Mouse (Mus musculus) G1E (cell line): ENCODE results near the gene Wwc1. TPM values are rescaled to one million over a fixed set of nuclear protein-coding genes. Genes with fewer than 3 reads are reported as not detected.

Experiments used
- ATAC-seq: 2 replicates; pipeline ENCODE4 v1.8.0; 2016; ENCODE audit warnings: mild to moderate bottlenecking; ENCODE audit not compliant: insufficient number of reproducible peaks, poor library complexity, low FRiP score, severe bottlenecking; ENCODE audit errors: extremely low read depth
- DNase-seq: peaks from one replicate; pipeline ENCODE4 v3.0.0; 2012; ENCODE audit warnings: low spot score
- H3K27me3 ChIP-seq: 2 replicates; pipeline ENCODE4 v1.6.1; 2012; ENCODE audit warnings: mild to moderate bottlenecking, low read length, inconsistent platforms; ENCODE audit not compliant: insufficient read depth
- H3K36me3 ChIP-seq: replicated peaks from 2 replicates; pipeline ENCODE3; 2012; ENCODE audit warnings: mild to moderate bottlenecking, inconsistent platforms
- H3K4me1 ChIP-seq: 2 replicates; pipeline ENCODE4 v1.6.1; 2012; ENCODE audit warnings: low read depth, low read length, inconsistent platforms, mixed read lengths; ENCODE audit not compliant: insufficient read depth
- H3K4me3 ChIP-seq: 2 replicates; pipeline ENCODE4 v1.5.1; 2012; ENCODE audit warnings: low read depth, mild to moderate bottlenecking, inconsistent platforms, low read length, moderate library complexity, mixed read lengths
- H3K9me3 ChIP-seq: replicated peaks from 2 replicates; pipeline ENCODE4 v1.6.1; 2012; ENCODE audit warnings: inconsistent platforms
- CTCF ChIP-seq: IDR thresholded peaks from 2 replicates; pipeline ENCODE4 v1.5.1; 2012; ENCODE audit warnings: low read depth, low read length, inconsistent platforms, mixed read lengths
- GATA1 ChIP-seq: IDR thresholded peaks from 2 replicates; pipeline ENCODE4 v1.6.1; 2012; ENCODE audit warnings: borderline replicate concordance, low read length, inconsistent platforms, mixed read lengths
- GATA2 ChIP-seq: IDR thresholded peaks from 2 replicates; pipeline ENCODE4 v1.6.1; 2012; ENCODE audit warnings: low read depth, low read length, inconsistent platforms, borderline replicate concordance
- POLR2AphosphoS5 ChIP-seq: IDR thresholded peaks from 2 replicates; pipeline ENCODE4 v1.6.1; 2012; ENCODE audit warnings: low read depth, low read length, inconsistent platforms; ENCODE audit not compliant: insufficient replicate concordance
- TAL1 ChIP-seq: conservative IDR thresholded peaks from 2 replicates; pipeline ENCODE4 v1.6.1; 2012; ENCODE audit warnings: low read depth, low read length, inconsistent platforms, mixed read lengths
- polyA plus RNA-seq: library from polyadenylated mRNA; stranded (reverse); fragments of >175 nt; gene quantifications from 2 replicates; pipeline ENCODE4 v1.2.3, GENCODE M21; 2012
- total RNA-seq, 2 experiments: library from RNA; stranded (forward) in 1 of 2; stranded (reverse) in 1 of 2; fragments of 200-1000 nt in 1 of 2; fragments of >200 nt in 1 of 2; fragmentation: Nextera tagmentation in 1 of 2; gene quantifications; 2 replicates each; pipeline ENCODE4 v1.2.3; 2014 to 2017

Gene Wwc1
- total and polyA plus RNA-seq, 3 experiments = 0.01 to 0.22 TPM; not detected in 1

DNA sequence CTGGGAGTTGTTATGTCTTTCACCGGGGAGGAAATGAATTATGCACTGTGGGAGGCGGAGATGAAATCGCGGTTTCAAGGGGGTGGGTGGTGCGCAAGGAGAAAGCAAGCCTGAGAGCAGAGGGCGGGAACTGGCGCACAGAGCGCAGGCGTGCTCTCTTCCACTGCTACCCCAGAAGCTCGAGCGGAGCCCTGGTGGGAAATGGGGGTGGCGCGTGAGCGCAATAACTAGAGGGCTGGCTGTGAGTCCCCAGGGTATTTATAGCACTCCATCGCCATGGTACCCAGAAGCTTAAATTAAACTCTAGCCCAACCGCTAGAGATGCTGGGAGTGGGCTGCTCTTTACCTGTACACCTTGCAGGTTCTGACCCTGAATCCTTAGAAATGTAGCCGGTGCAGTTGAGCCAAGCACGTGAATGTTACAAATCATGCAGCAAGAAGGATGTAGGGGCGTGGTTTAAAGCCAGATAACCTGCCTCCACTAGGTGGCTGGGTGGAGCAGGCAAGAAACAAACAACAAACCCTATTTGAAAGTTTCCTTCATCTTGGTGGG lies 5.6 kb upstream of the Wwc1 start:
- no peak for DNase-seq
- Histone ChIP-seq H3K4me3 (no peak overlapping the region), H3K27me3 (no peaks in the 10 kb centered on the region), H3K36me3 (no peaks in the 10 kb centered on the region), H3K9me3 (peaks cover 48% of the 10 kb centered on the region), H3K4me1 (no peaks in the 10 kb centered on the region)
- no peak for ATAC-seq
- no peak for TF ChIP-seq TAL1
- no peak for TF ChIP-seq POLR2AphosphoS5
- no peak for TF ChIP-seq CTCF
- TF ChIP-seq GATA1 = no peak
- no peak for TF ChIP-seq GATA2

DNA sequence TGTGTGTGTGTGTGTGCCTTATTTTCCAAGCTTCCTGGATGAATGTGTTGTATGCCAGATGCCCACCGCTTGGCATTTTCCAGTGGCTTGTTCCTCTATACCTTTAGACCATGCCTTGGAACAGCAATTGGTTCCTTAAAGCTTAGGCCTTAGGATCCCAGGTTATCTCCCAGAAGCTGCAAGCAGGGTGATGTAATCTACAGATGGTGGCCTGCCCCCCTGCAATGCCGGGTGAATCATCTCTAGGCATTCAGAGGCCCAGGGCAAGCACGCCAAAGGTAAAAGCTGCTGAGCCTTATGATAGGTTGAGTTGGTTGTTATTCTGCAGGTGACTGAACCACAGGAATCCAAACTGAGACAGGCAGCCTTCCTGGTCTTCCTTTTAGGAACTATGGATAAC lies 2.4 kb upstream of the Wwc1 start:
- TF ChIP-seq POLR2AphosphoS5 (no peak), TAL1 (no peak), GATA2 (no peak), GATA1 (no peak), CTCF (no peak)
- H3K27me3 ChIP-seq = no peaks in the 10 kb centered on the region

DNA sequence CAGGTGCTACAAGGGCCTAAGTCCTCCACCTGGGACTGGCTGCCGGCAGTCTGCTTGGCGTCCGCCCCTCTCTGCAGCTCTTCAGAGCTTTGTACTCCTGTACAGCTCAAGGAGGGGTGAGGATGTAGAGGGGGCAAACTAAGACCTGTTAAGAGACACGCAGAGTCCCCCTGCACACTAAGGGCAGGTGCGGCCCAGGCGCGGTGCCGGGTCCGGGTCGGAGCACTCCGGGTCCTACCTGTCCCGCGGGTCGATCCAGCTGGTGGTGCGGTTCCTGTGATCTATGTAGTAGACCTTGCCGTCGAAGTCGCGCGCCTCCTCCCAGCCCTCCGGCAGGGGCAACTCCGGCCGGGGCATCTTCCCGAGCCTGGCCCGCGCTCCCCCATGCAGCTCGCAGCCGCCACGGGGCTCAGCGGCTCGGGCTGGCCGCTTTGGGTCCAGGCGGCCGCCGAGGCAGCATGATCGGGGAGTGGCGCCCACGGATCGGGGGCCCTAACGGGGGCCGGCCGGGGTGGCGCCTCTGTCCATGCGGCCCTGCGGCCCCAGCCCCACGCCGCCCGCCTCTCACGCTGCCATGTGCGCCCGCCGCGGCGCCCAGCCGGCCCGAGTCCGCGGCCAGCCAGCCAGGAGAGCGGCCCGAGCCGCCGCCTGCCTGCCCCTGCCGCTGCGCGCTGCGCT lies 455 bp downstream of the Wwc1 start:
- no peaks in the 10 kb centered on the region for H3K27me3 ChIP-seq
- peaks cover 70% of the 10 kb centered on the region for H3K9me3 ChIP-seq
- ATAC-seq = no peak
- no peak for DNase-seq
- no peaks in the 10 kb centered on the region for H3K36me3 ChIP-seq
- H3K4me1 ChIP-seq = no peaks in the 10 kb centered on the region
- TF ChIP-seq CTCF (no peak), GATA1 (no peak), TAL1 (no peak), POLR2AphosphoS5 (no peak), GATA2 (no peak)
- peak overlapping the region; percentile 13; the same call in 1 of the 2 replicates for H3K4me3 ChIP-seq

More for the DNA sequence above, 2.4 kb upstream of the Wwc1 start:
- H3K9me3 ChIP-seq = peaks cover 77% of the 10 kb centered on the region
- DNase-seq (no peak), ATAC-seq (no peak)
- H3K4me1 ChIP-seq = no peaks in the 10 kb centered on the region
- no peaks in the 10 kb centered on the region for H3K36me3 ChIP-seq
- H3K4me3 ChIP-seq = no peak overlapping the region

DNA sequence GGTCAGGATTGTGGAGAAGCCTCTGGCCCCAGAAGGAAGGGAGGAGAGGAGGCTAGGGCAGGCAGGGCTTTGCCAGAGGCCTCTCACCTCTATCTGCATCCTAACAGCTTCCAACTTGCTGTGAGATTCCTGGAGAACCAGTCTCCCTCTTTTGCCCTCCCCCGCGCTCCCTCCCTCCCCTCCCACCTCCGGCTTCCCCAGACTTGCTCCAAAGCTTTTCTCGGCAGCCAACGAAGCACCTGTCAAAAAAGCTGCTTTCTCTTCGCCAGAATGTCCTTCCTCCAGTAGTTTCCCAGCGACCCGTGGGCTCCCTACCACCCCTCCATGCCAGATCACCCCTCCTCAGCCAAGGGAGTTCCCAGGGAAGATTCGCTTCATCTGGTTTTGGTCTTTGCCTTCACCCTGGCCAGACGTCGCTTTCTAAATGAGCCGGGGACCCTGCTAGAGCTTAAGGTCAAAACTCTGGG lies 1.0 kb downstream of the Wwc1 start:
- Histone ChIP-seq H3K4me3 (no peak overlapping the region; the same call in 1 of the 2 replicates), H3K36me3 (no peaks in the 10 kb centered on the region), H3K27me3 (no peaks in the 10 kb centered on the region), H3K4me1 (no peaks in the 10 kb centered on the region), H3K9me3 (peaks cover 70% of the 10 kb centered on the region)
- ATAC-seq (no peak), DNase-seq (no peak)
- TF ChIP-seq POLR2AphosphoS5 (no peak), GATA2 (no peak), GATA1 (no peak), CTCF (no peak)

DNA sequence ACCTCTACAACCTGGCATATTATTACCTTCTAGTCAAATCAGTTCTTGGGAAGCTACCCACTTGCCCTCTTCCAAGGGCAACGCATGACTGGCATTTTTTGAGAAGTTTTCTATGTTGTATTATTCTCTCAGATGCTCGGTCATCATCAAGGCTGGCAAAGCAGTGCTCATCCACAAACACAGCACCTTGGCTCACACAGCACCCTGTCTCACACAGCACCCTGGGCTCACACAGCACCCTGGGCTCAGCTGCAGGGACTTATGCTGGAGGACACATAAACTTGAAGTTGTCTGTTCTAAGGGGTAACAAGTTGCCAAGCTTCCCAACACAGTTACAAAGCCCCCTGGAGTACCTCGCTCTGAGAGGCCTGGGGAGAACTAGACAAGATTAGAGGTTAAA lies 2.5 kb downstream of the Wwc1 start:
- no peak for ATAC-seq
- Histone ChIP-seq H3K4me1 (no peaks in the 10 kb centered on the region), H3K27me3 (no peaks in the 10 kb centered on the region)

DNA sequence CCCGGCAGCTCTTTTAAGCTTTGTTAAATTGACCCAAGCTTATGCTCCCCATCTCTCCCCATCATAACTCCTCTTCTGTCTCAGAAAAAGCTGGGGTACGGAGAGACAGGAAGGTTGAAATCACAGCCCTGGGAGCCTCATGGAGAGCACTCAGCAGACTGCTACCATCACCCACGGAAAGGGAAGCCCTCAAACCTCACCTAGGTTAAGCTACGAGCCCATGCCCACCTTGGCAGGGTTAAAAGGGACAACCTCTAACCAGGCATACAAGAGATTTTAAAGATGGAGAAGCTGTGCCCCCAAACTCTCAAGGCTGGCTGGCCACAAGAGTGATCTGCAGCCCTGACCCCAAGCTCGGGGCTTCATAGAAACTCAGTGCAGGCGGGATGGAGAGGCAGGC lies 3.2 kb downstream of the Wwc1 start:
- Histone ChIP-seq H3K9me3 (peaks cover 68% of the 10 kb centered on the region), H3K36me3 (no peaks in the 10 kb centered on the region), H3K4me3 (no peak overlapping the region), H3K27me3 (no peaks in the 10 kb centered on the region), H3K4me1 (no peaks in the 10 kb centered on the region)
- TF ChIP-seq POLR2AphosphoS5 (no peak), GATA2 (no peak), TAL1 (no peak), GATA1 (no peak), CTCF (no peak)
- ATAC-seq (no peak), DNase-seq (no peak)

More for the DNA sequence above, 2.5 kb downstream of the Wwc1 start:
- no peak for DNase-seq
- Histone ChIP-seq H3K4me3 (no peak overlapping the region), H3K36me3 (no peaks in the 10 kb centered on the region), H3K9me3 (peaks cover 72% of the 10 kb centered on the region)
- no peak for TF ChIP-seq POLR2AphosphoS5
- TF ChIP-seq CTCF = no peak
- TF ChIP-seq GATA2 = no peak
- TF ChIP-seq GATA1 = no peak
- TF ChIP-seq TAL1 = no peak

DNA sequence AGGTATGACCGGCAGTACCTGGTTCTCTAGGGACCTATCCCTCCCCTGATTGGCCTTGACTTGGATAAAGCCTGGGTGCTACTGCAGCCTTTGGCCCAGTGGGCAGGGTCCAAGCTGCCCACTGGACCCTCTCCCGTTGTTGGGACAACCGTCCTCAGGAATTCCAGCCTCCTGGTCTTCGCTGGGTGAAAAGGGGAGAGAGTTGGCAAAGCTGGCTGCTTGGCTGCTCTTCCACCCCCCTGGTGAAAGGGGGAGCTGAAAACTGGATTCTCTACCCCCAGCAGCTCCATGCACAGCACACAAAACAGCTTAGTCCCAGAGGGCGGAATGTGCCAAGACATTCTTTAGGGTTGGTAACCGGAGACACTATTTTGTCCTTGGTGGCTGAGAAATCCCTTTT lies 3.8 kb downstream of the Wwc1 start:
- Histone ChIP-seq H3K4me3 (no peak overlapping the region), H3K4me1 (no peaks in the 10 kb centered on the region), H3K27me3 (no peaks in the 10 kb centered on the region), H3K36me3 (no peaks in the 10 kb centered on the region), H3K9me3 (peaks cover 64% of the 10 kb centered on the region)
- TF ChIP-seq GATA1 (no peak), TAL1 (no peak), GATA2 (no peak), POLR2AphosphoS5 (no peak), CTCF (no peak)
- no peak for DNase-seq
- no peak for ATAC-seq
